Mouse (Mus musculus) forelimb bud, embryonic 11.5 days (tissue): ENCODE measurements around the gene Slx4ip.
A peak's percentile ranks its signal among the peaks of the same experiment; 100 is the strongest.

ENCODE experiments used
- DNase-seq: peaks from one replicate; pipeline ENCODE4 v3.0.0-alpha.2; 2012; ENCODE audit warnings: low read depth, low spot score

The Slx4ip gene

DNA sequence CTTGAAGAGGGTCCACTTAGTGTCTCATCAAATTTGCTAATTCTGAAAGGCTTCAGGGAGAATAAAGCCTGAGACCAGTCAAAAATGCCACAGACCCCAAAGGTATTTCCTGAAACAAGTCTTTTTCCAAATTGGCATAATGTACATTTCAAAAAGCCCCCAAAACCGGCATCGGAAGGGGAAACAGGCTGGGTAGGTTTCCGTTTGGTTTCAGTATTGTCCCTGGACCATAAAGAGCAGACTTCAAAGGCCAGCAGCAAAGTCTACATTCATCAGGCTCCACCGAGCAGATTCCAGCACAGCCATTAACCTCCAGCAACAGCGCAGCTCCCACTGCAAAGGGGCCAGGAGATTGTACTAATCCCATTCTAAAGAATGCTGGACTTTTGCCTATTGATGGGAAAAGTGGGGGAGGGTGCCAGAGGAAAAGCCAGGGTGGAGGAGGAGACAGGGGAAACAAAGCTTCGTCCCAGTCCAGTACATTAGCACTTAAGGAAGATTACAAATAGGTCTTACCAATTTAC, 208.3 kb downstream of the Slx4ip start:
- no peak for DNase-seq

DNA sequence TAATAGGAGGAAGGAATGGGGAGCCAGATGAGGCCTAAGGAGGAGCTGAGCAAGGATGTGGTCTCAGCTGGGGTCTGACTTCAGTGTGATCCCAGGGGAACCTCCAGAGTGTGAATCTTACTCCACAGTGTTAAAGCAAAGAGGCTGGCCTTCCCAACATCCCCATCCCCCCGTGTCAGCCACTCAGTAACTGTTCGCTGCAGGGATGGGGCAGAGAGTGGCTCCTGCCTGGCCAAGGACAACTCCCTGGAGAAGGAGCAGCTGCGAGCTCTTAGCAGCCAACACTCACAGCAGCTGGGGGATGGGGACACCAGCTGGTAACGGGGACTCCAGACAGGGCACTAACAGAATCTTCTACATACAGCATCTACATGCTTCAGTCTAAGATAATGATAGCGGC, 210.1 kb downstream of the Slx4ip start:
- DNase-seq: no peak

DNA sequence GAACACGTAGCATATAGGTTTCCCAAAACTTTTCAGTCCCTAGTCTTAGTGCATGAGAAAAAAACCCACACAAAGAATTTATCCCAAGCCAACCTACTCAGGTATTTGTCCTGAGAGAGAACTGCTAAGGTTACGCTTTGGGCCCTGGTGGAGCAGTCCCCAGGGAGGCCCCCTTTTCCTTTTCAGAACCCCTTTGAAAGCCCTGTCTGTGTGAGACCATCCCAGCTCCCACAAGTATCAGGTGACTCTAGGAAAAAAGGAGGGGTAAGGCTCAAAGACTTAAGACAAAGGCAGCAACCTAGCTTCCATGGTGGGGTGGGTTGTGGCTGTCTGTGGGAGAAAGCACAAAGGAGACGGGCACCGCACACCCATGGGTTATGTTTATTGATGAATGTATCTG, 216.2 kb downstream of the Slx4ip start:
- DNase-seq: no peak

DNA sequence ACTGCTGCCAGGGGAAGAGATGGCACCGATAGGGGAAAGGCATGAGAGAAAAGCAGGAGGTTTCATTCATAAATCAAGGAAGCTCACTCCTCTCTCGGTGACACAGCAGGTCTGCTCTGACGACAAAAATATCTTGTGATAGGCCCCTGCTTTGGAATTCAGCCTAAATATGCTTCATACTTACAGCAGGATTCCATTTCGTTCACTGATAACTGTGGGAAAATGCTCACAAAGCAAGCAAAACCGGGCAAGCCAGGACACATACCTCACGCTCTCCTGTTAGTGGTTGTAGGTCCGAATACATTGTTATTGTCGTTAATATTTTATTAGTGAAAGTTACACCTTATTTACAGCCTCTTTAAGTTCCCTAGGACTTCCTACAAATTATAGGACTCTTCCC, 216.9 kb downstream of the Slx4ip start:
- no peak for DNase-seq

DNA sequence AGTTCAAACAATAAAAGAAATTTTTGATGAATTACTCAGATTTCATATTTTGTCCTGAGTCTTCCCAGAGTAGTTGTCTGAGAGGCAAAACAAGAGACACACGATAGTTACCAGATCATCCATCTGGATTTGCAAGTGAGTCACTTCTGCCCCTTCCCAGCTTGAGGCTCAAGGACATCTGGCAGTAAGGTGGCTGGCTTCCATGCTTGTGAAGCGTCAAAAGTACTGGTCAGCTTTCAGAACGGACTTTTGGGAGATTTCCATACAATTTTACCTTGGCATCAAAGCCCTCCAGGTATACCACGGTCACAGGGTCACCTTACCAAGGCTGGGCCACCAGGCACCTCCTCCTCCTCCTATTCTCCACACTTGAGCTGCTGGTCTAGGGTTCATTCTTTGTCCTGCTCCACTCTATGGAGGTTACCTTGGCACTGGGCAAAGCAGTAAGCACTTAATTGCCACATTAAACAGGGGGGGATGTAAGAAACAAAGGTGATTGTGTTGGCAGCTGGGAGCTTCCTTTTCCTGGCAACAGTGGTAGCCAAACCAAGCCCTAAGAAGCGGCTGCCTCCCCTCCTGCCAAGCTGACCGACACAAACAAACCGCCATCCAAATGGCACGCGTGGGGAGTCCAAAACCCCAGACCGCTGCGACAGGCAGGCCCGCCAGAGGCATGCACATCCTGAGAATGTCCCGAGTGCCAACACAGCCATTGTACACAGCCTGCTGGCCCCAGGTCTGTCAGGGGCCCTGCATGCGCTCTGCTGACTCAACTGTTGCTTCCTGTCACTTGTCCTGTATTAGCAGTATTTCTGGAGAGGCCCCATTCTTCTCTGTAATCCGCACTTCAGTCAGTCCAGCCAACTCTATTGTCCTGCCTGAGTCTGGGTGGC, 218.5 kb downstream of the Slx4ip start:
- no peak for DNase-seq

DNA sequence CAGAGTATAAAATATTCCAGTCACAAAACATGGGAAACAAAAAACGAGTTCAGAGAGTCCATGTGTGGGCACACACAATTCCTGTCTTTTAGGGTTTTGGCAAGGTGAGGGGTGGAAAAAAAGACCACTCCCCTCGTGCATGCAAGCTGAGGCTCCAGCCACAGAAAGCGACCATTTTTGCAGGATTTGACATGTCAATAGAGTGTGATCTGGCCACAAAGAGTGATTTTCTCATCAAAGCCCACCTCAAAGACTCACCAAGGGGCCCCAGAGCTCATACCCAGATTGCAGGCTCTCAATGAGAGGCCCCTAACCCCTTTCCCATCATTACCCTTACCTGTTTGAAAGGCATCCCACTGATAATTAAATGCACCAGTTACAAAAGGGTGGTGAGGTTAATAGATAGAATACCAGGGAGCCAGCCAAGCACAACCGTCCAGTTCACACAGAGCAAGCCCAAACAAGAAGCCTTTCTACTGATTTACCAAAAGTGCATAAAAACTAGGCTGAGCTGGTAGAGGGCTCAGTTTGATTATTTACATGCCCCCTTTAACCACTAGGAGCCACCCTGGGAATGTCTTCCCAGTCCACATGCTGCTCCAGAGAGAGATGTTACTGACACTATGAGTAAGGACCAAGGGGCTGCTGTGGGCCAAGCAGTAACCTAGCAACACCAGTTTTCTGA, 219.3 kb downstream of the Slx4ip start:
- no peak for DNase-seq

DNA sequence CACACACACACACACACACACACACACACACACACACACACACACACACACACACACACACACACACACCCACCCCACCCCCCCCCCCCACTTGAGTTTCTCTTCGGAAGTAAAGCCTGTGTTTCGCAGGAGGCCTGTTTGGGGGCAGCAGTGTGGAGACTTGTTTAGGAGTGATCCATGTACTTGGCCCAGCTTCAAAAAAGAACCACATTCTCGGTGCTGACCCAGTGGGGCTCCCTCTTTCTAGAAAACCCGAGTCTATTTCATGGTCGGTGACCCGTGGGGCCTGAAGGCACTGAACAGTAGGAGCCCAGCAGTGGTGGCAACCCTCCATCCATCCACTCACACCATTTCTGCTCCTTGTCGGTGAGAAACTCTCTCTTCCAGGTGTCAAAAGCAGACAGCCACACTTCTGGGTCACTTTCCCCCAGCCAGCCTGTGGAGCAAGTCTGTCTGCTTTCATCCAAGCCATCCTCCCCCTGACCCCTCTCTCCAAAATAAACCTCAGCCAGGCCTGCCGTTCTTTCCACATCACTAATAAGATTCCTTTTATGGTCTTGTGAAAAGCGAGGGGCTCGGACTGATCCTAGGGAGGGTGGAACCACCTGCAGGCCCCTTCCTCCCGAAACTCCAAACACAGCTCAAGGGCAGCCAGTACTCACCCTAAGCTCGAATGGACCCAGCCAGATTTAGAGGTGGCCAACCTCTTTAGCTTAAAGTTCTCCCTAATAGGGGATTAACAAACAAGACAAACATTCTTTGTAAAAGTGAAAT, 222.5 kb downstream of the Slx4ip start:
- no peak for DNase-seq

DNA sequence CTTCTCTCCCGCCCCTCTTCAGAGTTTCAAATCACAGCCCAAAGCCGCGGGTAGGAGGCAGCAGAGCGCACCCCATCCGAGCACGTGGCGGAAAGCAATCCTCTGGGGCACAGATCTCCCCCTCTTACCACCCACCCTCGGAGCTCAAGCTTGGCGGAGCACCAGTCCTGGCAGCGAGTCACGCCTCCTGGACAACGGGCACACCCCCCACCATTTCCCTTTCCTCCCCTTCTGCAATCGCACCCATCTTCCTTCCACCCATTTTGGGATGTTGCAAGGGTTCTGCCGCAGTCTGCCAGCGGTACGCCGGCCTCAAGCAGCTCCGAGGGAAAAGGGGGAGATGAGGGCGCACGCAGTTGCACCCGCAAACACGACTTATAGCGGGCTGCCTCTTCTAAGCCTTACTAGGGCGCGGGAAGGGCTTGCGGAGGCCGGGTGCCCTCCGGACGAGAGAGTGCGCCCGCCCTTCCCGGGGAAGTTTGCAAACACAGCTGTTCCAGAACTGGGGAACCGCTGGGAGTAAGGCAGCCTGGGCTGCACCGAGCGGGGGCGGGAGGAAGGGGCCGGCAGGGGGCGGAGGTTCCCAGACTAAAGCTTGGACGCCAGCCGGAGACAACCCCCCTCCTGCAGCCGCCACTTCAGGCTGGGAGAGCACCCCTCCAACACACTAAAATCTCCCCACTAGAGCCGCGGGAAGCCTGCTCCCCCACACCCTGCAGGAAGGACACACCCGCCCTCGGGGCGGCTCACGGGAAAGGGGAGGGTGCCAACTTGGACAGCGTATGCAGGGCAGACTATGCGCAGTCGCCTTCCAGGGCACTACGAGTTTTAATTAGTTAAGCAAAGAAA, 223.5 kb downstream of the Slx4ip start:
- DNase-seq: peak; percentile 63

DNA sequence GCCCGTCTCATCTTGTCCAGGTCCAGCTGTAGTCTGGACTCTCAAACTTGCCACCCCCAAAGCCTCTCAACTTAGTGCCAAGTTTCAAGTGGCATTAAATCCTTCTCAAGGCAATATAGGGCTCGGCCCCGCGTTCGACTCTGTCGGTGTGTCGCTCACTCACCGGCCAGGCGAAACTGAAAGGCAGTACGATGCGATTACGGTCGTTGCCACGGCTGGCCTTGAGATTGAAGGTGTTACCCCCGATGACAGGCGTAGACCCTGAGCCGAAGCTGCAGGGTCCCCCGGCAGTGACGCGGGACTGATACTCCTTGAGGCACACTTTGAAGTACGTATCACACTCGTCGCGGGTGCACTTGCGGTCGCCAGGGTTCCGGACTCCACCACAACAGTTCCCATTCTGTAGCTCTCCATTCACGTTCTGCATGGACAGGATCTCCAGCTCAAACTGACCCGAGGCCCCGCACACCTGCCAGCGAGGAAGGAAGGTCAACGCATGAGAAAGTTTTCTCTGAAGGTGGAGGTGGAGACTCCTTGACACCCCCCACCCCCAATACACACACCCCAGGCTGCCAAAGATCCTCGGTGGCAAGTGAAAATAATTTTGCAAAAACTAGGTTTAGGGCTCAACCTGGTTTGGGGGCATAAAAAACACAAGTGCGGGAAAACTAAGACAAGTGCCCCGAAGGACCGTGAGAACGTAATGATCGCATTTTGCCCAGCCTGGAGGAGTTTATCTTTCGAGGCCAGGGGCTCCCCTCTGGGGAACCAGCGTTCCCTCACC, 224.4 kb downstream of the Slx4ip start:
- DNase-seq: no peak

DNA sequence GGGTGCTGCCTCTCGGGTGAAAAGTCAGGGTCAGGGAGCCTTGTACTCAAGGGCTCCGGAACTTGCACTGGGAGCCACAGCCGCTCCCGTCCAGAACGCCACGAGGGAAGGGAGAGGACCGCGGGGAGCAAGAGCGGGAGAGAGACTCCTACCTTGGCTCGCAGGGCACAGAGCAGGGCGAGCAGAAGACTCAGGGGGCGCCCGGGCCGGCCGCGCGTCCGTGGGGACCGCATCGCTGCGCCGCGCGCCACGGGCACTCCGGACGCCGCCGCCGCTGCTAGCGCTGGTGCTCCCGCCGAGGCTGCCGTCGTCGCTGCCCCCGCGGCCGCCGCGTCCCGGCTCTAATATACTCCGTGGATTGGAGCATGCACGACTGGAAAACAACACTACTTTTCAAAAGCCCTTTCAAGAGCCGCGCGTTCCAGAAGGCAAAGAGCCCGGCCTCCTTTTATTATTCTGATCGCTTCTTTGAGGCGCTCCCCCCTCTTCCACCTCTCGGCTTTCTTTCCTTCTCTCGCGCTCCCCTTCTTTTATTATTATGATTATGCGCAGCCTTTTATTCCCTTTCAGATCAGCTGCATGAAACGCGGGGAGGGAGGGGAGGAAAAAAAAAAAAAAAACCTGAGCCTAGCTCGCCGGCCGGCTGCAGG, 225.1 kb downstream of the Slx4ip start, which contains the start of gene Jag1:
Gene Jag1, minus strand, starts transcription at position 620 of the 650 bp plus-strand sequence.
- no peak for DNase-seq

DNA sequence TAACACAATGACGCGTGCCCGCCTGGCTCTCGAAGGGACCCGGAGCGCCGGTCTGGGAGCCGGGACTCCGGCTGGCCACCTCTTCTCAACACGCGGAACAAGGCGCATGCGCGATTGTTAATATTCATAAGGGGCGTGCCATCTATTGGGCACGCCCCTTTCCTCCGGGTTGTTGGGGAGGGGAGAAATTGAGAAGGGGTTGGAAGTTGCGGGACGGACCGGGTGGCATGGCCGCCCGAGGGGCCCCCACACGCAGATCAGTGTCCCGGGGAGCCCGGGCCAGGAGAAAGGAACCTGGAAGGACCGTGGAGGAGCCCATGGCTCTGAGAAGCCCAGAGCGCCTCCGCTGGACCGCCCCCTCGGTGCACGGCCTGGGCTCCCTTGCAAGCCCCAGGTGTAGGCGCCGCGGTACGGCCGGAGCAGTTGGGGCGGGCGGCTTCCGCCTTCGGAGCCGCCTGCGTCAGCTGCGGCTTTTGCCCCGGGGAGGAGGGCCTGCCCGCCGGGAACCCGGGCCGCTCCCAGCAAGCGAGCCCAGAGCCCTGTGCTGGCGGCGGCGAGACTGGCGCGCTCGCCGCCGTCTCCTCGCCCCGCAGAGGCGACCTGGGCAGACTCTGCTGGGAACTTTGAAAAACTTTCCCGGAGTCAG, 225.8 kb downstream of the Slx4ip start:
- DNase-seq: peak; percentile 98

DNA sequence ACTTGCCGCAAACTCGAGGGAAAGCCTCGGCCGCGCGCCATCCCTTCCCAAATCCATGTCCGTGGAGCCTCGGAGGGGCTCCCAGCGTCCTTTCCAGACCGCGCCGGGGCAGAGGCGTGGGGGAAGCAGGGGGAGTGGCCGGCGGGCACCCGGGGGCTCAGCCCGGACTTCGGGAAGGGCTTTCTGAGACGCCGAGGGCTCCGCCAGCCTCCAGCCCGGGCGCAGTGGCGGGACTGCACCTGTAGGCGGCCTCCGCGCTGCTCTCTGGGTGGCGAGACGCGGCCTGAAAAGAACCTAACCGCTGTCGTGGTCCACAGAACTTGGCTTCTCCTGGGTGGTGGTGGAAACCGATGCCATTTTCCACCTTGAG, 226.3 kb downstream of the Slx4ip start:
- DNase-seq: peak; percentile 85
